Mouse (Mus musculus) intestine, embryonic 15.5 days (tissue): ENCODE measurements around the gene Tgfb1. TPM values are rescaled to one million over a fixed set of nuclear protein-coding genes. Genes with fewer than 3 reads are reported as not detected.

Experiments
- ATAC-seq: fragments of 200-750 bp; cut with Nextera tagmentation; 2 replicates; pipeline ENCODE4 v1.8.0; 2017; ENCODE audit warnings: moderate TSS enrichment, moderate library complexity
- H3K27ac ChIP-seq: fragments of 300-500 bp; sonication (generic); 2 replicates; pipeline ENCODE4 v1.5.1; 2015; ENCODE audit warnings: mild to moderate bottlenecking, inconsistent platforms
- H3K27me3 ChIP-seq: fragments of 300-500 bp; sonication (generic); replicated peaks from 2 replicates; pipeline ENCODE4 v1.6.1; 2015; ENCODE audit warnings: inconsistent platforms
- H3K36me3 ChIP-seq: fragments of 300-500 bp; sonication (generic); 2 replicates; pipeline ENCODE4 v1.6.1; 2015; ENCODE audit warnings: inconsistent platforms
- H3K4me1 ChIP-seq: fragments of 300-500 bp; sonication (generic); replicated peaks from 2 replicates; pipeline ENCODE4 v1.6.1; 2015; ENCODE audit warnings: inconsistent platforms
- H3K4me2 ChIP-seq: fragments of 300-500 bp; sonication (generic); replicated peaks from 2 replicates; pipeline ENCODE4 v1.6.1; 2015; ENCODE audit warnings: mild to moderate bottlenecking, inconsistent platforms
- H3K4me3 ChIP-seq: fragments of 300-500 bp; sonication (generic); replicated peaks from 2 replicates; pipeline ENCODE4 v1.5.1; 2015; ENCODE audit warnings: inconsistent platforms
- H3K9ac ChIP-seq: fragments of 300-500 bp; sonication (generic); 2 replicates; pipeline ENCODE4 v1.6.1; 2015; ENCODE audit warnings: inconsistent platforms
- H3K9me3 ChIP-seq: fragments of 300-500 bp; sonication (generic); 2 replicates; pipeline ENCODE4 v1.6.1; 2016; ENCODE audit warnings: inconsistent platforms
- WGBS: fragments of 180-500 bp; shearing (Covaris S2); methylation state at CpG from one replicate; pipeline ENCODE4 v1.1.7; 2015; 5-methylcytosine and 5-hydroxymethylcytosine counted together
- polyA plus RNA-seq: library from polyadenylated mRNA; unstranded; fragments of >200 nt; fragmentation: Nextera tagmentation; extraction: Ambion mirVana; gene quantifications from 2 replicates; pipeline ENCODE4 v1.2.1, GENCODE M21; 2015

Gene Tgfb1
- polyA plus RNA-seq, 1 experiment from 2014 or later = 2.3 TPM

- peak; percentile 100 for ATAC-seq
- no peaks in the 10 kb centered on the region for H3K36me3 ChIP-seq
- H3K4me2 ChIP-seq = peak within 1 kb of the TSS; percentile 76
- H3K27me3 ChIP-seq = no peaks in the 10 kb centered on the region
- H3K27ac ChIP-seq = peak within 1 kb of the TSS; percentile 57; the same call in 1 of the 2 replicates
- WGBS = under 1% methylated on average over 50 of the region's 50 CpGs
- peaks cover 10% of the 10 kb centered on the region; the same call in 1 of the 2 replicates for H3K4me1 ChIP-seq
- H3K9ac ChIP-seq = peak within 1 kb of the TSS; percentile 61
- H3K4me3 ChIP-seq = peak within 1 kb of the TSS; percentile 55
- H3K9me3 ChIP-seq = no peaks in the 10 kb centered on the region
Observed at GRCm38 (mm10) chr7:25658657-25659472, 27.9 kb upstream of the Tgfb1 start, which contains the start of the genes Bckdha and Exosc5. Gene Bckdha, minus strand, starts transcription at chr7:25658981. Gene Exosc5, plus strand, starts transcription at chr7:25659164.

- no peak for ATAC-seq
- H3K4me1 ChIP-seq = no peaks in the 10 kb centered on the region
- no peak overlapping the region for H3K9ac ChIP-seq
- 93% methylated on average over 8 of the region's 8 CpGs for WGBS
- H3K9me3 ChIP-seq = no peaks in the 10 kb centered on the region
- no peak overlapping the region for H3K4me3 ChIP-seq
- no peaks in the 10 kb centered on the region for H3K27me3 ChIP-seq
- H3K4me2 ChIP-seq = no peak overlapping the region
- H3K27ac ChIP-seq = no peak overlapping the region
- peaks cover 16% of the 10 kb centered on the region; the same call in 1 of the 2 replicates for H3K36me3 ChIP-seq
Observed at GRCm38 (mm10) chr7:25666381-25666780, 20.4 kb upstream of the Tgfb1 start.

GRCm38 (mm10) chr7:25669158-25669557 is 17.6 kb upstream of the Tgfb1 start:
- ATAC-seq = no peak
- Histone ChIP-seq H3K9ac (no peak overlapping the region), H3K36me3 (peaks cover 16% of the 10 kb centered on the region; the same call in 1 of the 2 replicates), H3K27me3 (peaks cover 11% of the 10 kb centered on the region), H3K9me3 (no peaks in the 10 kb centered on the region), H3K4me1 (no peaks in the 10 kb centered on the region), H3K27ac (no peak overlapping the region), H3K4me2 (no peak overlapping the region), H3K4me3 (no peak overlapping the region)
- 87% methylated on average over 10 of the region's 10 CpGs for WGBS

- peaks cover 2% of the 10 kb centered on the region for H3K4me1 ChIP-seq
- H3K27me3 ChIP-seq = peaks cover 16% of the 10 kb centered on the region
- 72% methylated on average over 9 of the region's 9 CpGs for WGBS
- no peak overlapping the region for H3K27ac ChIP-seq
- peaks cover 16% of the 10 kb centered on the region; the same call in 1 of the 2 replicates for H3K36me3 ChIP-seq
- no peak for ATAC-seq
- no peak overlapping the region for H3K9ac ChIP-seq
- H3K4me2 ChIP-seq = no peak overlapping the region
- no peaks in the 10 kb centered on the region for H3K9me3 ChIP-seq
- H3K4me3 ChIP-seq = no peak overlapping the region
Observed at GRCm38 (mm10) chr7:25669631-25670030, 17.2 kb upstream of the Tgfb1 start.

- Histone ChIP-seq H3K4me1 (peaks cover 6% of the 10 kb centered on the region), H3K36me3 (peaks cover 12% of the 10 kb centered on the region; the same call in 1 of the 2 replicates), H3K4me2 (no peak overlapping the region), H3K9me3 (no peaks in the 10 kb centered on the region), H3K27ac (no peak overlapping the region), H3K9ac (no peak overlapping the region), H3K4me3 (no peak overlapping the region), H3K27me3 (peaks cover 21% of the 10 kb centered on the region)
- WGBS = 97% methylated on average over 4 of the region's 4 CpGs
- ATAC-seq = no peak
Observed at GRCm38 (mm10) chr7:25670096-25670495, 16.7 kb upstream of the Tgfb1 start.

GRCm38 (mm10) chr7:25671686-25672085 is 15.1 kb upstream of the Tgfb1 start:
- no peak overlapping the region for H3K27ac ChIP-seq
- peaks cover 26% of the 10 kb centered on the region for H3K27me3 ChIP-seq
- no peak for ATAC-seq
- no peak overlapping the region for H3K4me2 ChIP-seq
- peaks cover 12% of the 10 kb centered on the region for H3K4me1 ChIP-seq
- WGBS = 70% methylated on average over 2 of the region's 2 CpGs
- no peak overlapping the region for H3K9ac ChIP-seq
- H3K36me3 ChIP-seq = 0 out of 2 replicates have a peak, but pooled peaks cover 5% of the 10 kb centered on the region
- H3K4me3 ChIP-seq = no peak overlapping the region
- H3K9me3 ChIP-seq = no peaks in the 10 kb centered on the region

- Histone ChIP-seq H3K9me3 (no peaks in the 10 kb centered on the region), H3K4me1 (peaks cover 12% of the 10 kb centered on the region), H3K4me3 (no peak overlapping the region), H3K27me3 (peaks cover 26% of the 10 kb centered on the region), H3K4me2 (no peak overlapping the region), H3K27ac (no peak overlapping the region), H3K9ac (no peak overlapping the region), H3K36me3 (0 out of 2 replicates have a peak, but pooled peaks cover 5% of the 10 kb centered on the region)
- WGBS = 53% methylated on average over 4 of the region's 4 CpGs
- ATAC-seq = no peak
Observed at GRCm38 (mm10) chr7:25672442-25672841, 14.4 kb upstream of the Tgfb1 start.

- Histone ChIP-seq H3K4me1 (peaks cover 12% of the 10 kb centered on the region), H3K9me3 (no peaks in the 10 kb centered on the region), H3K4me2 (peak overlapping the region; percentile 73), H3K36me3 (no peaks in the 10 kb centered on the region), H3K27ac (no peak overlapping the region), H3K9ac (no peak overlapping the region), H3K4me3 (0 out of 2 replicates have a peak overlapping the region, but pooled peaks have one; percentile 34), H3K27me3 (peaks cover 26% of the 10 kb centered on the region)
- WGBS = 22% methylated on average over 9 of the region's 9 CpGs
- ATAC-seq = no peak
Observed at GRCm38 (mm10) chr7:25674297-25674696, 12.5 kb upstream of the Tgfb1 start.

- H3K4me3 ChIP-seq = peak within 1 kb of the TSS; percentile 34
- peak; percentile 26; the same call in 1 of the 2 replicates for ATAC-seq
- H3K4me2 ChIP-seq = peak within 1 kb of the TSS; percentile 73
- H3K9me3 ChIP-seq = no peaks in the 10 kb centered on the region
- no peaks in the 10 kb centered on the region for H3K36me3 ChIP-seq
- H3K4me1 ChIP-seq = peaks cover 12% of the 10 kb centered on the region
- WGBS = 3% methylated on average over 29 of the region's 29 CpGs
- H3K9ac ChIP-seq = peak within 1 kb of the TSS; percentile 26
- no peak within 1 kb of the TSS for H3K27ac ChIP-seq
- peaks cover 26% of the 10 kb centered on the region for H3K27me3 ChIP-seq
Observed at GRCm38 (mm10) chr7:25674719-25675300, 12.0 kb upstream of the Tgfb1 start, which contains the start of gene Tmem91. Gene Tmem91, minus strand, starts transcription at chr7:25675166.

- Histone ChIP-seq H3K27me3 (peaks cover 26% of the 10 kb centered on the region), H3K9me3 (no peaks in the 10 kb centered on the region), H3K4me2 (peak overlapping the region; percentile 73; the same call in 1 of the 2 replicates), H3K36me3 (no peaks in the 10 kb centered on the region), H3K9ac (peak overlapping the region; percentile 26; the same call in 1 of the 2 replicates), H3K4me1 (peaks cover 14% of the 10 kb centered on the region), H3K27ac (no peak overlapping the region), H3K4me3 (no peak overlapping the region)
- WGBS = 44% methylated on average over 6 of the region's 6 CpGs
- ATAC-seq = no peak
Observed at GRCm38 (mm10) chr7:25675405-25675804, 11.4 kb upstream of the Tgfb1 start.

GRCm38 (mm10) chr7:25676085-25676781 is 10.6 kb upstream of the Tgfb1 start:
- no peak for ATAC-seq
- Histone ChIP-seq H3K4me1 (peaks cover 15% of the 10 kb centered on the region), H3K27me3 (peaks cover 26% of the 10 kb centered on the region), H3K9me3 (no peaks in the 10 kb centered on the region), H3K36me3 (no peaks in the 10 kb centered on the region), H3K4me2 (no peak overlapping the region), H3K27ac (no peak overlapping the region), H3K9ac (no peak overlapping the region), H3K4me3 (no peak overlapping the region)
- 53% methylated on average over 15 of the region's 15 CpGs for WGBS

- 91% methylated on average over 7 of the region's 7 CpGs for WGBS
- Histone ChIP-seq H3K27me3 (peaks cover 26% of the 10 kb centered on the region), H3K9ac (no peak overlapping the region), H3K4me2 (no peak overlapping the region), H3K4me3 (no peak overlapping the region), H3K36me3 (no peaks in the 10 kb centered on the region), H3K9me3 (no peaks in the 10 kb centered on the region), H3K27ac (no peak overlapping the region), H3K4me1 (peaks cover 17% of the 10 kb centered on the region)
- no peak for ATAC-seq
Observed at GRCm38 (mm10) chr7:25677013-25677412, 9.8 kb upstream of the Tgfb1 start.
